12 mouse cellular contexts compared by ENCODE assay signal in genomic region chr10:19815371-19815770, GRCm38 (mm10). TPM values are rescaled to one million over a fixed set of nuclear protein-coding genes. Genes with fewer than 3 reads are reported as not detected.
DNase-seq lines count a peak whose midpoint lies in the region; ATAC-seq lines count a peak whose summit lies in the region.
"Had no signal": no experiment of that assay in that cellular context is flagged by ENCODE, and none has a peak within 500 bp of the region (broad histone marks: within the 10 kb centered on the region; RNA-seq: fewer than 3 reads in every experiment).

No protein-coding gene starts in this region.

- H3K9me3 ChIP-seq in forebrain, embryonic 15.5 days, result no peaks in the 10 kb centered on the region
- H3K9me3 ChIP-seq: embryonic facial prominence, embryonic 15.5 days; lung, embryonic 15.5 days had no signal

- H3K27ac ChIP-seq in forebrain, embryonic 15.5 days (replicated peaks), result no peak overlapping the region
- H3K27ac ChIP-seq: embryonic facial prominence, embryonic 15.5 days; lung, embryonic 15.5 days had no signal

- no peaks in the 10 kb centered on the region for H3K27me3 ChIP-seq in forebrain, embryonic 15.5 days
- H3K27me3 ChIP-seq: embryonic facial prominence, embryonic 15.5 days had no signal

- DNase-seq in cerebellum, adult 11 months, result no peak
- peak; percentile 90 for DNase-seq in 416B (ENCODE audit: low read depth)
- peak; percentile 56 to 72 for DNase-seq in cerebellum, postnatal 10 days
- DNase-seq in lung, adult 18-20 months, result no peak
- no peak for DNase-seq in layer of hippocampus, postnatal 25 days (ENCODE audit: extremely low spot score in 1 of 2, low spot score in 1 of 2)

- H3K9ac ChIP-seq in forebrain, embryonic 15.5 days (replicated peaks), result no peak overlapping the region
- H3K9ac ChIP-seq: embryonic facial prominence, embryonic 15.5 days; lung, embryonic 15.5 days had no signal

- no peak overlapping the region for H3K4me2 ChIP-seq in forebrain, embryonic 15.5 days (replicated peaks)
- H3K4me2 ChIP-seq: embryonic facial prominence, embryonic 15.5 days; lung, embryonic 15.5 days had no signal

- no peaks in the 10 kb centered on the region for H3K36me3 ChIP-seq in forebrain, embryonic 15.5 days
- H3K36me3 ChIP-seq: embryonic facial prominence, embryonic 15.5 days; lung, embryonic 15.5 days had no signal

- H3K4me1 ChIP-seq in forebrain, embryonic 15.5 days, result 0 out of 2 replicates have a peak, but pooled peaks cover 7% of the 10 kb centered on the region
- H3K4me1 ChIP-seq: embryonic facial prominence, embryonic 15.5 days; lung, embryonic 15.5 days had no signal

- 62% methylated on average over 8 of the region's 8 CpGs for WGBS in forebrain, embryonic 15.5 days

- H3K4me3 ChIP-seq in forebrain, embryonic 15.5 days, result no peak overlapping the region
- H3K4me3 ChIP-seq: embryonic facial prominence, embryonic 15.5 days; lung, embryonic 15.5 days had no signal

- ATAC-seq in cerebellum, adult (ENCODE audit: insufficient number of reproducible peaks, low FRiP score, low TSS enrichment), result 0 out of 2 replicates have a peak, but pooled peaks have one; percentile 37
- peak; percentile 72 to 77 for ATAC-seq in hematopoietic stem cell, adult 5-6 weeks (replicated peaks in 1 of 2; ENCODE audit: insufficient read depth in 1 of 2, low FRiP score in 2 of 2, low TSS enrichment in 1 of 2, low read depth in 1 of 2, poor library complexity in 2 of 2, severe bottlenecking in 2 of 2)
- no peak for ATAC-seq in forebrain, embryonic 15.5 days (replicated peaks)
- ATAC-seq: Patski had no signal

RNA-seq across cellular contexts. Expression of gene Slc35d3, which starts 35.9 kb away (rescaled TPM):
- 10.1 and 11.3 TPM in 2 replicates for total RNA-seq in hematopoietic stem cell, adult 5-6 weeks (2017)
- under 1 TPM; 0.44 to 0.70 TPM for total RNA-seq in layer of hippocampus, postnatal 25 days (2021)
- 1.2 and 1.3 TPM in 2 replicates for polyA plus RNA-seq in forebrain, embryonic 15.5 days (2015; fragmentation: Nextera tagmentation; extraction: Ambion mirVana)
- total RNA-seq: gastrocnemius, adult 8-10 months had no signal
- polyA plus RNA-seq: Patski had no signal

Comparison
In these comparisons a context has a peak if more than half of its experiments do, and no peak if none do; other contexts are left out.
1. DNase-seq: peak in 416B (single experiment) and cerebellum, postnatal 10 days (2 of 2); none in cerebellum, adult 11 months (single experiment), lung, adult 18-20 months (0 of 2) and layer of hippocampus, postnatal 25 days (0 of 2).